Mouse (Mus musculus): ENCODE measurements around the gene Mptx1. TPM values are rescaled to one million over a fixed set of nuclear protein-coding genes. Genes with fewer than 3 reads are reported as not detected.

Mptx1 gene
- under 1 TPM in 1 of 2 experiments, not detected in 1; 0.20 TPM for polyA plus RNA-seq (2017; shearing (Covaris generic))

DNA sequence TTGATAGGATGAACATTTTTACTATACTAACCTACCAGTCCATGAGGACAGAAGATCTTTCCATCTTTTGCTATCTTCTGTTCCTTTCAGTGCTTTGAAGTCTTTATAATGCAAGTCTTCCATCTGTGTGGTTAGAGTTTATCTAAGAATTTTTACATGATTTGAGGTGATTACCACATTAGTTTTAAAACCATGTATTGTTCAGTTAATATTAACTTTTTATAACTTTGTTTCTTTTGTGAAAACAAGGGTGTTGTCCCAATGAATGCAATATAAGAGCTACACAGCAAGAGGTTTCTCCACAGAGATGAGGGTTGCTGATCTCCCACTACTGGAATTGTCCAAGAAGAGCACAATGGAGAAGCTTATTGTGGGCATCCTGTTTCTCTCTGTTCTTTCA lies at the start of gene Mptx1:
Gene Mptx1 (plus strand): TSS at position 301 of the 400 bp plus-strand sequence.

DNA sequence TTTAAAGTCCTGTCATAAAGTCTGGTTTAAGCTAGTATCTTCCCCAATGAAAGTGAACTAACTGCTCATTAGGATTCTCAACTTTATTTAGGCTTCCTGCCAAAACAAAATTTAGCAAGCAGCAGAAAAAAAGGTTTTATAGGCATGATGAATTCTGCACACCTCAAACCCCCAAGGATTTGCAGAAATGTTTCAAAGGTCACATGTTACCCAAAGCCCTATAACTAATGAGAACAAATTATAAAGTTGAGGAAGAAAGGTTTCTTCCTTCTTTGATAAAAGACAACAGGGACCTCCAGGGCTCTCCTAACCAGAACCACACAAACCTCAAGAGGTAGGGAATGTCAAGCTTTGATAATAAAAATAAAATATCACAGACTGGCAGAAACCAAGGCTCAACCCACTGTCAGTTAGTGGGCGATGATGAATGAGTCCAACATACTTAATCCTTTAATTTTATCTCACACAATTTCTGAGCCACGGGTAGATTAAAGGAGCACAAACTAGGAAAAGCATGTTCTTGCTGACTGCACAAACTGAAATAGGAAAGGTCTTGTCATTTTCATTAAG lies 34.6 kb downstream of the Mptx1 start, which contains the start of gene Olfr417:
Gene Olfr417 (plus strand): TSS at position 241 of the 570 bp plus-strand sequence.

Other genes starting within 250 kb of the Mptx1 start
- gene Olfr429, start 246.2 kb upstream of the Mptx1 start, polyA plus RNA-seq (2017; shearing (Covaris generic)), result not detected
- under 1 TPM in 1 of 2 experiments, not detected in 1; 0.40 TPM for gene Olfr427, start 233.6 kb upstream of the Mptx1 start, polyA plus RNA-seq (2017; shearing (Covaris generic))
- gene Olfr231, start 209.4 kb upstream of the Mptx1 start, polyA plus RNA-seq (2017; shearing (Covaris generic)), result not detected
- under 1 TPM; 0.12 to 0.50 TPM for gene Olfr424, start 199.0 kb upstream of the Mptx1 start, polyA plus RNA-seq (2017; shearing (Covaris generic))
- gene Olfr420, start 174.9 kb upstream of the Mptx1 start, polyA plus RNA-seq (2017; shearing (Covaris generic)), result not detected
- under 1 TPM; 0.07 to 0.23 TPM for gene Spta1, start 157.7 kb upstream of the Mptx1 start, polyA plus RNA-seq (2017; shearing (Covaris generic))
- not detected for gene Olfr419, start 78.5 kb upstream of the Mptx1 start, polyA plus RNA-seq (2017; shearing (Covaris generic))
- not detected for gene Olfr417, start 34.6 kb downstream of the Mptx1 start, polyA plus RNA-seq (2017; shearing (Covaris generic))
- not detected for gene Olfr248, start 60.5 kb downstream of the Mptx1 start, polyA plus RNA-seq (2017; shearing (Covaris generic))
- under 1 TPM; 0.11 to 0.49 TPM for gene Olfr414, start 93.5 kb downstream of the Mptx1 start, polyA plus RNA-seq (2017; shearing (Covaris generic))
- gene Olfr220, start 111.6 kb downstream of the Mptx1 start, polyA plus RNA-seq (2017; shearing (Covaris generic)), result under 1 TPM; 0.10 to 0.70 TPM
- gene Fmn2, start 171.3 kb downstream of the Mptx1 start, polyA plus RNA-seq (2017; shearing (Covaris generic)), result under 1 TPM in 1 of 2 experiments, not detected in 1; 0.18 TPM